Mouse (Mus musculus) mesoderm, embryonic 11.5 days (tissue): ENCODE measurements at regions not wholly inside any gene's neighbourhood (a gene's known extent, or its start where the extent isn't known, plus 50 kb on each side); places are given as distances from the start of the nearest gene placed in this dataset.
A peak's percentile ranks its signal among the peaks of the same experiment; 100 is the strongest.

ENCODE experiments used
- DNase-seq: peaks from one replicate; pipeline ENCODE4 v3.0.0-alpha.2; 2012; ENCODE audit warnings: low read depth, low spot score

- no peak for DNase-seq
These were observed 802.3 kb downstream of the Cdh8 start for GRCm38 (mm10) chr8:98613834-98614428.

GRCm38 (mm10) chr8:98572597-98573514, 843.4 kb downstream of the Cdh8 start:
- DNase-seq: peak; percentile 7

GRCm38 (mm10) chr8:98566661-98567060, 849.6 kb downstream of the Cdh8 start:
- no peak for DNase-seq

GRCm38 (mm10) chr8:98518459-98518858, 897.8 kb downstream of the Cdh8 start:
- DNase-seq: no peak

GRCm38 (mm10) chr8:98515246-98515645, 901.0 kb downstream of the Cdh8 start:
- DNase-seq: no peak

GRCm38 (mm10) chr8:98496793-98497192, 919.5 kb downstream of the Cdh8 start:
- no peak for DNase-seq

- DNase-seq: peak; percentile 4
These were observed 952.8 kb downstream of the Cdh8 start for GRCm38 (mm10) chr8:98463375-98464030.

- no peak for DNase-seq
These were observed 960.7 kb downstream of the Cdh8 start for GRCm38 (mm10) chr8:98455539-98455938.
